Mouse (Mus musculus) CD4-positive naive resting alpha-beta T cell, adult 76 days (primary cell): ENCODE measurements around the gene Ccpg1os. TPM values are rescaled to one million over a fixed set of nuclear protein-coding genes. Genes with fewer than 3 reads are reported as not detected.

Experiments used
- total RNA-seq: library from RNA; stranded (reverse); gene quantifications from one replicate; pipeline ENCODE4 v1.2.4, GENCODE M21; 2023

The Ccpg1os gene
- 4.8 TPM for total RNA-seq

DNA sequence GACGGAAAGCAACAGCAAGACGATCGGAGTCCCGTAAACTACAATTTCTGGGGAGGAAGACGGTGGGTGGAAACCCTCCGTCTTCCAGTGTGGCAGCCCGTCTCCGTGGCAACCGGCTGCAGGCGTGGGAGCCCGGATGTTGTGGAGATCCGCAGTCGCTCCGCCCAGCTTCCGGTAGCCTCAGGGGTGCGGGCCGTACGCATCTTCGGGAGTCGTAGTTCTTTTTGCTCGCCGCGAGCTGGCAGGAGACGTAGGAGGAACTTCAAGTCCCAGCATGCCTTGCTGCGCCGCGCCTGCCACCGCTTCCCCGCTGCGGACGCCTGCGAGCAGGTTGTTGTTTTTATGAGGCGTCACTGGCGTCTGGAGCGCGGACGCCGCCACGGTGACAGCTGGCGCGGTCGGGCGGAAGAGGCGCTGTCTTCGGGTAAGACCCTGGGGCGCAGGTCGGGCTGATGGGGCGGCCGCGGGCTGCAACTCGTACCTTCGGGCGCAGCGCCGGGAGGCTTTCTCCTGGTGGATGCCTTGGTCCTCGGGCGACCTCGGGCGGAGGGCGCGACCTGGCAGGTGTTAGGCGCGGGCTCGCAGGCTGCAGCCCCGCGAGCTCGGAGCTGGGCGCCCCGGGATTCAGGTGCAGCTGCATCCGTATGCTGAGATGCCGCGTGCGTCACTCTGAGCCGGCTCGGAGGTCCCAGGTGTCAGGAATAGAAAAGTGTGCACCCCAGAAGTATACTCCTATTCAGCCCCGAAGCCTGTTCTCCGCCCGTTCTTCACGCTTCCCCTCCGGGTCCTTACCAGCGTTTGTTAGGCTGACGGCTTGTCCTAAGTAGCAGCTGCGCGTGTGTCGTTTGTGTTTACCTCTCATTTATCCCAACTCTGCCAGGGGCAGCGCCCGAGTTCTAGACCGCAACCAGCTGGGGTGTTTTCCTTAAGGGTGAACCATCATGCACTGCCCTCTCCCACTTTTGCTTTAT, at the start of gene Ccpg1os, which contains the start of gene Ccpg1:
Gene Ccpg1os (minus strand): TSS at position 133 of the 971 bp plus-strand sequence.
Gene Ccpg1 (plus strand): TSS at position 180 of the 971 bp plus-strand sequence.

DNA sequence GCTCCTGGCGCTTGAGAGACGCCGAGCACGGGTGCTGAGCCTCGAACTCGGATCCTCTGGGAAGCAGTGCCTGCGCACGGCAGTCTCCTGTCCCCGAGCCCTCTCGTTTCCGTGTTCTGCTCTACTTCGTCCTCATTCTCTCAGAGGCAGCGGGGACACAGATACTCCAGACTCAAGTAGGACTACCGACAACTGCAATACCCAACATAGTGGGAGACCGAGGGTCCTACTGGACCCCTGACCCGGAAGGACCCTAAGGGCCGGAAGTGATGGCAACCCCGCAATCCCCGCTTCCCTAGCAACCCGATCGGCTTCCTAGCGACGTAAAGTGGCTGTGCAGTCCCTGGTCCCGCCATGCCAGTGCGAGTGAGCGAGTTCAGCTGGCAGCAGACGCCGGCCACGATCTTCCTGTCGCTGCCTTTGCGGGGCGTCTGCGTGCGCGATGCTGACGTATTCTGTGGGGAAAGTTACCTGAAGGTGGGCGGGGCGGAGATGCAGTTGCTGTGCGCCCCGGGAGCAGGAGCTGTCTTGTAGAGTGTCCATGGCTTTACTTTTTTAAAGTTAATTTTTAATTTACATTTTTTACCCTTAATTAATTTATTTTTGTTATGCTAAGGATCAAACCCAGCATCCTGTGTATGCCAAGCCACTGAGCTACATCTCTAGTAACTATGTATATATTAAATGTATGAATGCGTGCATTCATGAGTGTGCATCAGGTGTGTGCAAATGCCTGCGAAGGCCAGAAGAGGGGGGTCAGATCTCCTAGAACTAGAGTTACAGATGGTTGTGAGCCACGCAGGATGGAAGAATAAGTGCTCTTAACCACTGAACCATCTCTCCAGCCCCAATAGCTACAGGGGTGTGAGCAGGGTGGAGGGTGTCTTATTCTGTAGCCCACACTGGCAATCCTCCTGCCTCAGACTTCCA, 26.4 kb downstream of the Ccpg1os start, which contains the start of the genes Dyx1c1 and Gm44503:
Gene Dyx1c1 (plus strand): TSS at position 265 of the 930 bp plus-strand sequence.
Gene Gm44503 (plus strand): TSS at position 332 of the 930 bp plus-strand sequence.

Other genes starting within 250 kb of the Ccpg1os start
- gene Prtg, start 178.5 kb downstream of the Ccpg1os start, total RNA-seq, result not detected
- gene Pygo1, start 59.7 kb downstream of the Ccpg1os start, total RNA-seq, result not detected
- 3.5 TPM for gene Dyx1c1, start 26.6 kb downstream of the Ccpg1os start, total RNA-seq
- gene Gm44503, start 26.5 kb downstream of the Ccpg1os start, total RNA-seq, result not detected
- 245 TPM for gene Ccpg1, start within 50 bp of the Ccpg1os start, total RNA-seq
- gene Pigb, start 55.0 kb upstream of the Ccpg1os start, total RNA-seq, result 14.0 TPM
- 47.3 TPM for gene Rab27a, start 59.5 kb upstream of the Ccpg1os start, total RNA-seq
- gene Khdc3, start 116.5 kb upstream of the Ccpg1os start, total RNA-seq, result 9.4 TPM
- gene Gm20509, start 117.1 kb upstream of the Ccpg1os start, total RNA-seq, result not detected
- gene Rsl24d1, start 128.0 kb upstream of the Ccpg1os start, total RNA-seq, result 75.0 TPM